Mouse (Mus musculus): ENCODE measurements around the gene Nek5. TPM values are rescaled to one million over a fixed set of nuclear protein-coding genes. Genes with fewer than 3 reads are reported as not detected.

The Nek5 gene
- total and polyA plus RNA-seq, 3 experiments = 0.16 TPM; not detected in 2

- no peak overlapping the region for H3K4me3 ChIP-seq (ENCODE audit: low read depth, low read length)
- TF ChIP-seq POLR2AphosphoS5 (IDR thresholded peaks at IDR 0.05; ENCODE audit: insufficient replicate concordance, low read depth, low read length) (no peak), CTCF (IDR thresholded peaks at IDR 0.05; ENCODE audit: low read depth, low read length) (peak; percentile 54; the same call in 1 of the 2 replicates)
- H3K9me3 ChIP-seq (replicated peaks) = no peaks in the 10 kb centered on the region
- peak; percentile 60 for ATAC-seq (ENCODE audit: extremely low read depth, insufficient number of reproducible peaks, low FRiP score, poor library complexity, severe bottlenecking)
- peak; percentile 65 for DNase-seq (ENCODE audit: low spot score)
- H3K27me3 ChIP-seq (ENCODE audit: insufficient read depth, low read length) = no peaks in the 10 kb centered on the region
- H3K4me1 ChIP-seq (ENCODE audit: insufficient read depth, low read depth, low read length) = peaks cover 13% of the 10 kb centered on the region; the same call in 1 of the 2 replicates
- H3K36me3 ChIP-seq (replicated peaks) = peaks cover 53% of the 10 kb centered on the region
These were observed 77.0 kb downstream of the Nek5 start for GRCm38 (mm10) chr8:22047699-22048464.

GRCm38 (mm10) chr8:22043706-22044105, 81.1 kb downstream of the Nek5 start:
- no peak for ATAC-seq (ENCODE audit: extremely low read depth, insufficient number of reproducible peaks, low FRiP score, poor library complexity, severe bottlenecking)
- no peaks in the 10 kb centered on the region for H3K27me3 ChIP-seq (ENCODE audit: insufficient read depth, low read length)
- H3K36me3 ChIP-seq (replicated peaks) = peaks cover 49% of the 10 kb centered on the region
- H3K4me3 ChIP-seq (ENCODE audit: low read depth, low read length) = no peak overlapping the region
- H3K4me1 ChIP-seq (ENCODE audit: insufficient read depth, low read depth, low read length) = peaks cover 22% of the 10 kb centered on the region
- DNase-seq (ENCODE audit: low spot score) = no peak
- TF ChIP-seq GATA2 (IDR thresholded peaks at IDR 0.05; ENCODE audit: borderline replicate concordance, low read depth, low read length) = no peak
- no peak for TF ChIP-seq GATA1 (IDR thresholded peaks at IDR 0.05; ENCODE audit: borderline replicate concordance, low read length)
- TF ChIP-seq CTCF (IDR thresholded peaks at IDR 0.05; ENCODE audit: low read depth, low read length) = no peak
- TF ChIP-seq POLR2AphosphoS5 (IDR thresholded peaks at IDR 0.05; ENCODE audit: insufficient replicate concordance, low read depth, low read length) = no peak
- no peak for TF ChIP-seq TAL1 (conservative IDR thresholded peaks at IDR 0.05; ENCODE audit: low read depth, low read length)
- H3K9me3 ChIP-seq (replicated peaks) = no peaks in the 10 kb centered on the region

DNA sequence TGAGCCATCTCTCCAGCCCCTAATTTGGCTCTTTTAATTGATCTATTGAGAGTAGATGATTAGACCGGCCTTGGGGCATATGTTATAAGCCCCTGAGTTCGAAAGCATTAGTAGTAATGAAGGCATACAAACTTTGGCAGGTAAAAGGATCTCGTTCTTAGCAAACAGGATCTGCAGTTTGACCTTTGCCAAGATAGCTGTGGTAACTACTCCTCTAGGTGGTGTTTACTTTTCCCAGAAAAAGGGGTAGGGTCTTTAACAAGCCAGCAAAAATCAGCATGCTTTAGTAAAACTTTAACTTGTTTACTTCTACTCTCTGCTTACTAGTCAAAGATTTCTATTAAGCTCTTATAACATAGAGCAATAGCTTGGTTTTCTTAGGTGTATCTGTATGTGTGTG, 82.3 kb downstream of the Nek5 start:
- DNase-seq (ENCODE audit: low spot score) (no peak), ATAC-seq (ENCODE audit: extremely low read depth, insufficient number of reproducible peaks, low FRiP score, poor library complexity, severe bottlenecking) (no peak)
- TF ChIP-seq POLR2AphosphoS5 (IDR thresholded peaks at IDR 0.05; ENCODE audit: insufficient replicate concordance, low read depth, low read length) = no peak
- TF ChIP-seq GATA2 (IDR thresholded peaks at IDR 0.05; ENCODE audit: borderline replicate concordance, low read depth, low read length) = no peak
- TF ChIP-seq TAL1 (conservative IDR thresholded peaks at IDR 0.05; ENCODE audit: low read depth, low read length) = no peak
- TF ChIP-seq CTCF (IDR thresholded peaks at IDR 0.05; ENCODE audit: low read depth, low read length) = no peak
- no peak for TF ChIP-seq GATA1 (IDR thresholded peaks at IDR 0.05; ENCODE audit: borderline replicate concordance, low read length)
- H3K36me3 ChIP-seq (replicated peaks) = peaks cover 52% of the 10 kb centered on the region
- H3K4me3 ChIP-seq (ENCODE audit: low read depth, low read length) = no peak overlapping the region
- no peaks in the 10 kb centered on the region for H3K27me3 ChIP-seq (ENCODE audit: insufficient read depth, low read length)
- H3K4me1 ChIP-seq (ENCODE audit: insufficient read depth, low read depth, low read length) = peaks cover 17% of the 10 kb centered on the region
- no peaks in the 10 kb centered on the region for H3K9me3 ChIP-seq (replicated peaks)

DNA sequence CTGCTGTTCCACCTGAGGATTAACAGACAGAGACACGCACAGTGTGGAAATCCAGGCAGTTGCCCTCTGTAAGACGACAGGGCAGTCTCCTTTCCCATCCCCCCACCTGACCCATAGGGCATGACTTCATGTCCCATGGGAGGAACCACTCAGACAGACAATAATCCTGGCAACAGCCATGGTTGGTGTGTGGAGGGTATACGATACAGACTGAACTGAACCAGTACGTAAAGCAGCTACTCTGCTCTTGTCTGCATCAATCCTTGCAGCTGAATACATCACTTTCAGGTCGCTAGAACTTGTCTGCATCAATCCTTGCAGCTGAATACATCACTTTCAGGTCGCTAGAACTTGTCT, 84.7 kb downstream of the Nek5 start:
- peaks cover 72% of the 10 kb centered on the region for H3K36me3 ChIP-seq (replicated peaks)
- ATAC-seq (ENCODE audit: extremely low read depth, insufficient number of reproducible peaks, low FRiP score, poor library complexity, severe bottlenecking) (no peak), DNase-seq (ENCODE audit: low spot score) (no peak)
- no peaks in the 10 kb centered on the region for H3K9me3 ChIP-seq (replicated peaks)
- peaks cover 17% of the 10 kb centered on the region for H3K4me1 ChIP-seq (ENCODE audit: insufficient read depth, low read depth, low read length)
- H3K27me3 ChIP-seq (ENCODE audit: insufficient read depth, low read length) = no peaks in the 10 kb centered on the region
- no peak for TF ChIP-seq CTCF (IDR thresholded peaks at IDR 0.05; ENCODE audit: low read depth, low read length)
- TF ChIP-seq POLR2AphosphoS5 (IDR thresholded peaks at IDR 0.05; ENCODE audit: insufficient replicate concordance, low read depth, low read length) = no peak
- no peak for TF ChIP-seq GATA1 (IDR thresholded peaks at IDR 0.05; ENCODE audit: borderline replicate concordance, low read length)
- no peak for TF ChIP-seq TAL1 (conservative IDR thresholded peaks at IDR 0.05; ENCODE audit: low read depth, low read length)
- no peak for TF ChIP-seq GATA2 (IDR thresholded peaks at IDR 0.05; ENCODE audit: borderline replicate concordance, low read depth, low read length)
- H3K4me3 ChIP-seq (ENCODE audit: low read depth, low read length) = no peak overlapping the region

DNA sequence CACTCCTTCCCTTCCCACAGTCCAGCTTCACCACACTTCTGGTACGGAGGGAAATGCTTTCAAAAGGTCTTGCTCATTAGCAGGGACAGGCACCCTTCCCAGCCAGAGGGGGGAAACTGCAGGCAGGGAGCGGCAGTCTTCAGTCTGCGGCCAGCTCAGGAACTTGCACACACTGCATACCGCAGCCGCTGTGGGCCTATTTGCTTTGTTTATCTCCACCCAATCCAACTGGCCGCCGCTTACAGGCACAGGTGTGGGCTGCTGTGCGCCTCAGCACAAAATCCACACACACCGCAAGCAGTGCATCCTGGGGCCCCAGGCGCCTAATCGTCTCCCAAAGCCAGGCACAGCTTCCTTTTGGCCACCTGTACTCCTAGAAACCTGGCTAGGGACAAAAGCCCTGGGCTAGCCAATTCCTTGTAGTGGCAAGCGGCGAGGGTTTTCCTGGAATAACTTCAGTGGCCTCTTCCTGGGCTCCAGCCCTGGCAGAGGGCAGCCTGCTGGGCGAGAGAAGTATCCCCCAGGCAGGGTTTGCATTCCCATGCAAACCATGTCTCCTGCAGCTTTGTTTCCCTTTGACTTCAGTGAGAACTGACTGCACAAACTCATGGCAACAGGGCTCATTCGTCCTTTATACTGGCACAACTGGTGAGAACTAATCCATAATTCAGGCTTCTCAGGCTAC, 85.2 kb downstream of the Nek5 start:
- no peak for DNase-seq (ENCODE audit: low spot score)
- ATAC-seq (ENCODE audit: extremely low read depth, insufficient number of reproducible peaks, low FRiP score, poor library complexity, severe bottlenecking) = no peak
- peaks cover 18% of the 10 kb centered on the region for H3K4me1 ChIP-seq (ENCODE audit: insufficient read depth, low read depth, low read length)
- TF ChIP-seq GATA1 (IDR thresholded peaks at IDR 0.05; ENCODE audit: borderline replicate concordance, low read length) (no peak), TAL1 (conservative IDR thresholded peaks at IDR 0.05; ENCODE audit: low read depth, low read length) (no peak), CTCF (IDR thresholded peaks at IDR 0.05; ENCODE audit: low read depth, low read length) (no peak), GATA2 (IDR thresholded peaks at IDR 0.05; ENCODE audit: borderline replicate concordance, low read depth, low read length) (no peak), POLR2AphosphoS5 (IDR thresholded peaks at IDR 0.05; ENCODE audit: insufficient replicate concordance, low read depth, low read length) (no peak)
- H3K27me3 ChIP-seq (ENCODE audit: insufficient read depth, low read length) = no peaks in the 10 kb centered on the region
- H3K36me3 ChIP-seq (replicated peaks) = peaks cover 77% of the 10 kb centered on the region
- no peak overlapping the region for H3K4me3 ChIP-seq (ENCODE audit: low read depth, low read length)
- H3K9me3 ChIP-seq (replicated peaks) = no peaks in the 10 kb centered on the region

DNA sequence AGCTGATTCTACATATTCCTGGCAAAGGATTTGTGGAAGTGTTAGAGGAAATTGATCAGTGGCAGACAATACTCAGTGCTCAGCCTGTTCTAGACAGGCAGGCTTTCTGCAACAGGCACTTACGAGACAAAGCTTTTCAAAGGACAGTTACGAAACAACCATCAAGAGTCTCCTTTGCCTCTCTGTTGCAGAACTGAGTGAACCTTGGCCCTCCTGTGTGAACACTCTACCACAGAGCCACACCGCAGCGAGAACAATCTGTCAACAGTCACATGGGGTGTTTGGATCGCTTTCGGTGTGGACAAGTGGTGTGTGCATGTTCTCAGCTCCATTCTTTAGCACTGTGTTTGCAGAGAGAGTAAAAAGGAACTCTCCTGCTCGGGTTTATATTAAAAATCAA, 87.8 kb downstream of the Nek5 start:
- TF ChIP-seq CTCF (IDR thresholded peaks at IDR 0.05; ENCODE audit: low read depth, low read length) (no peak), POLR2AphosphoS5 (IDR thresholded peaks at IDR 0.05; ENCODE audit: insufficient replicate concordance, low read depth, low read length) (no peak), GATA2 (IDR thresholded peaks at IDR 0.05; ENCODE audit: borderline replicate concordance, low read depth, low read length) (no peak), TAL1 (conservative IDR thresholded peaks at IDR 0.05; ENCODE audit: low read depth, low read length) (no peak), GATA1 (IDR thresholded peaks at IDR 0.05; ENCODE audit: borderline replicate concordance, low read length) (no peak)
- ATAC-seq (ENCODE audit: extremely low read depth, insufficient number of reproducible peaks, low FRiP score, poor library complexity, severe bottlenecking) (no peak), DNase-seq (ENCODE audit: low spot score) (no peak)
- Histone ChIP-seq H3K36me3 (replicated peaks) (peaks cover 81% of the 10 kb centered on the region), H3K4me1 (ENCODE audit: insufficient read depth, low read depth, low read length) (peaks cover 12% of the 10 kb centered on the region), H3K9me3 (replicated peaks) (no peaks in the 10 kb centered on the region), H3K27me3 (ENCODE audit: insufficient read depth, low read length) (no peaks in the 10 kb centered on the region), H3K4me3 (ENCODE audit: low read depth, low read length) (no peak overlapping the region)
